Mouse (Mus musculus): ENCODE measurements around the gene Zdhhc5.

DNA sequence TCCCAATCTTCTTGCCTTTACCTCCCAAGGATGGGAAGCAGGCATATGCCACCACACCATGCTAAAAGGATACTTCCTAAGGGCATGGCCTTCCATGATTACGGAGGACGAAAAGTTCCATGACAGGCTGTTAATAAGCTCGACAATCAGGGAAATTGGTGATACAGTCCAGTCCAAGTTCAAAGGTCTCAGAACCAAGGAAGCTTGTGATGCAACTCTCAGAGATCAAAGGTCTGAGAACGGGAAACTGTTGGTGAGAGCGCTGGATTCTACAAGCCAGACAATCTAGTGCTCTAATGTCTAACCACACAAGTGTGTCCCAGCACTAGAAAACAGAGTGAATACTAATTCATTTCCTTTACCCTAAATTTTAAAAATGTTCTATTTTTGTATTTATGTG is 41.3 kb upstream of the Zdhhc5 start:
- TF ChIP-seq CHD2 (IDR thresholded peaks at IDR 0.05; ENCODE audit: low read depth, low read length) (no peak), MAFK (IDR thresholded peaks at IDR 0.05; ENCODE audit: insufficient read depth, low read depth, low read length) (no peak), ZC3H11A (IDR thresholded peaks at IDR 0.05; ENCODE audit: borderline replicate concordance, low read depth, low read length) (no peak)
